Mouse (Mus musculus): Measurements from ENCODE around the gene Angptl2.

The Angptl2 gene

DNA sequence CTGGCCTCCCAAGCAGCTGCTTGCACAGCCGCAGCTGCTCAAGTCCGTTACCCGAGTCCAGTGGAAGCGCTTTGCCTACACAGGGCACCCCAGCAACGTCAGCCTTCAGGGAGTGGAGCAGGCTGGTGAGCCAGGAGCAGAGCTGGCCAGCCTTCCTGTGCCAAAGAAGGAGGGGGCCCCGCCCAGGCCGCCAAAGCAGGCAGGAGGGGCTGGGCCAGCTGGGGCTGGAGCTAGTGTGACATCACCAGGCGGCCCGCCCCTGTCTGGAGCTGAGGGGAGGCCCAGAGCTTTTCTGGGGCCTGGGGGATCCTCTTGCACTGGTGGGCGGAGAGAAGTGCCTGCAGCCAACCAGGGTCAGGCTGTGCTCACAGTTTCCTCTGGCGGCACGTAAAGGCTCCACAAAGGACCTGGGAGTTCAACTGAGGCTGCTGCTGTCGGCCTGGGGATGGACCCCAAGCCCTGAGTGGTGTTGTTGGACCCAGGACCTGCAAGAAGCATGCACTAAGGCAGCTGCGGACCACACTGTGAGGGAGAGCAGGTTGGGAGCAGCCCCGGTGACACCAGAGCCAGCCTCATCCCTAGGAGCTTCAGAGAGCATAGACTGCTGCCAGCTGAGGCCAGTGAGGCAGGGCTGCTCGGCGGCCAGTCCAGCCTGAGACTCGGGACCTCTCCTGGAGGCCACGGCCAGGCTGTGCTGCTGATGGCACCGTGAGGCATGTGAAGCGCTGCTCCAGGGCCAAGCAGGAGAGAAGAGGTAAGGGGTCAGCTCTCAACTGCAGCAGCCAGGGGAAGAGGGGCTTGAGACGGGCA is at the start of gene Angptl2:
Angptl2 (plus strand) TSS at position 370 of the 810 bp plus-strand sequence.
- DNase-seq (ENCODE audit: low read depth, low spot score): peak; percentile 91

DNA sequence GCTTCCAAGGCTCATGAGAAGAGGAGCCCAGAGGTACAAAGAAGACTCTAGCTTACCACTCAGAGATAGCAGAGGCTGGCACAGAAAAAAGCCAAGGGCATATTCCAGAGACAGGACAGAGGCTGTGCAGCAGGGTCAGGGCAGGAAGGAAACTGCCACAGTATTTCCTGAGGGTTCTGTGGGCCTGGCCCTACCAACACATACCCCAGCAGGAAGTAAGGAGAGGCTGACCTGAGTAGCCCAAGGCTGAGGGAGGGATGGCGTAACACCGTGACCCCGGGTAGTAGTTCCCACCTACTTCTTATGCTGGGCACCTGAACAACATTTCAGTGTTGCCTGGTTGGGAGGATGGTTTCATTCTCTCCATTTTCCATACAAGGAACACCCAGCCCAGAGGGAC is 48.8 kb upstream of the Angptl2 start:
- DNase-seq (ENCODE audit: low read depth, low spot score): no peak

- DNase-seq (ENCODE audit: low read depth, low spot score): no peak
Observed at GRCm38 (mm10) chr2:33169445-33169844, 46.4 kb upstream of the Angptl2 start.

GRCm38 (mm10) chr2:33170777-33171565 is 44.9 kb upstream of the Angptl2 start:
- DNase-seq (ENCODE audit: low read depth, low spot score): peak; percentile 56

- peak; percentile 40 for DNase-seq (ENCODE audit: low read depth, low spot score)
Observed at GRCm38 (mm10) chr2:33173126-33173525, 42.7 kb upstream of the Angptl2 start.

DNA sequence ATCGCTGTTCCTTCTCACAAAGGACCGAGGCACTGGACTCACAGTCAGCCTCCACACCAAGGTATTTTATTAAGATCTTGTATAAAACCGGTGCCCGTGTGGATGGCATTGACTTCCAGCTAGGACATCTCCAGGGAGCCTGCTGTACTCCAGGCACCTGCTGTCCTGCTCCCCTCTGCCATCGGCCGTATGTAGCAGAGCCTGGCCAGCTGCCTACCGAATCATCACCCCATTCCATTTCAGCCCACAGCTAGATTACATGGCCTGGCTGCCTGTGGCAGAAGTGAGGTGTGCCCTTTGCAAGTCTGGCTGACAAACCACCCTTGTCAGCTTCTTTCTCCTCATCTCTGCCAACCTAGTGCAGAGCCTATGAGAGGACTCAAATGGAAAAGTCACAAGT is 42.2 kb upstream of the Angptl2 start:
- DNase-seq (ENCODE audit: low read depth, low spot score): no peak

- DNase-seq (ENCODE audit: low read depth, low spot score): peak; percentile 75
Observed at GRCm38 (mm10) chr2:33176516-33176915, 39.4 kb upstream of the Angptl2 start.

DNA sequence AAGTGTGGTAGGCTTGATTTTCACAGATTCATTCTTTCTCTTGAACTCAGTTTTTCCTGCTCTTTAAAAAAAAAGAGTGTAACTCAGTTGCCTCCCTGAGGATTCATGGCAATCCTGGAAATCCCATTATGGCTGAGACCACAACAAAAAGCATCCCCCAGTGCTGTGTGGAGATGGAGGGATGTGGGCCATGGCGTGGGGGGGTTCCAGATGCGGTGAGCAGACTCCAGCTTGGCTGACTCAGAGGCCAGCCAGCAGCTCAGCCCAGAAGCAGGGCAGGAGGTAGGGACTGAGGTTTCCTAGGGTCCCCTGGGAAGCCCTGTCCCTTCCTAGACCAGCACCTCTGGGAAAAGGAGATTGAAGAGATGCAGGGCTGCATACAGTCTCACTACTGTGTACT is 38.9 kb upstream of the Angptl2 start:
- DNase-seq (ENCODE audit: low read depth, low spot score): no peak

DNA sequence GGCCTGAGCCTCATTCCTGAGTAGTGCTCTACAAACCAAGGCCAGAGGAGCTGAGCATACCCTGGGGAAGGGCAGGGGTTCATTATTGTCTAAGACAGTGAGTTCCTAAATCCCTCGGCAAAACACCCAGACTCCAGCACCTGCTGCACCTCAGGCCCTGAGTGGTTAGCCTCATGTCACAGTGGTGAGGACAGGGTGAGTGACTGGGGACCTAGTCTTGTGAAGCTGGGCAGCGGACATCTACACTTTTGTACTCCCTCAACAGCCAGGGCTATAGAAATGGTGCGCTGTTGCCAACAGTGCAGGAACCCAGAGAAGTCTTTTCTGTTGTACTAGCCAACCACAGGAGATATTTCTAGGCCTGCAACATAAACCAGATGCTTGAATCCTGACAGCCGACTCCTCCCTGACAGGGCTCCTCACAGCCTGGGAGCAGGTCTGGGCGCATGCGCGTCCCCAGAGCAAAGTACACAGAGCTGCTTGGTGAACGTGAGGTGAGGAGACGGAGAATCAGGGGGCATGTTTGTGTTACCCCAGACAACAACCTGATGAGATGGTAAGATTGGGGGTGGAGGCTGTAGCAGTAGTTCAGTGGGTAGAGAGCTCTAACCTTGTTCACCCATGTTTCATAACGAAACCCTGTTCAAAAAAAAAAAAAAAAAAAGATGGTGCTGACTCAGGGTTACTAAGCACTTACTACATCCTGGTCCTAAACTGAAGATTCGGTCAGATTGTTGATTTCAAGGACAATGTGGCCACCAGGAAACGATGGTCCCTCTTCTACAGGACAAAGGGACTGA is 38.2 kb upstream of the Angptl2 start:
- DNase-seq (ENCODE audit: low read depth, low spot score): peak; percentile 79

DNA sequence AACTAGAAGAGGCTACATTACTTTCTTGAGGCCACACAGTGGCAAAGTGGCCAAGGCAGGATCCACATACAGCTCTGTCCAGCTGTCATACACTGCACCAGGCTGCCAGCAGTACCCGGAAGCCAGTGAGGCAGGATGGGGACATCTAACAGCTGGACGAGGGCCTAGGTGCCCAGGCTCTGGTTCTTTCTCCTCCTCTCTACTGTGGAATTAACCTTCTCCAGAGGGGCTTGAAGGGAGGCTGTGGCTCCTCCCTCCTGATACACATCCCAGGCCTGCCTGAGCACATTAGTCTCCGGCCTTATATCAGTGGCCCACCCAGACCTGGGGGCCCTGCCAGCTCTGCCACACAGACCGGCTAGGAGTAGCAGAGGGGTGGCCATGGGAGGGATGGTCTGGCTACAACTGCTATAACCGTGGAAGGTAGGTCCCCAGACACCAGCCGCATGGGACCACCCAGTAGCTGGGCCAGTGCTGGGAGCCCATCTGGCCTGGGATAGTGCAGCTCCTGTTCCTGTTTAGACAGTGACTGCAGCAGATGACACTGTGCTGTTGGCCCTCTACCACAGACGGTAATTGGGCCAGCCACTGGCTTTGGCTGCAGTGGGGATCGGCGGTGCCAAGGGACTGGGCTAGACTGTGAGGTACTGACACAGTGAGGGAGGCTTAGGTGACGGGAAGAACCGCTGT is 37.5 kb upstream of the Angptl2 start:
- peak; percentile 85 for DNase-seq (ENCODE audit: low read depth, low spot score)

GRCm38 (mm10) chr2:33179171-33179929 is 36.5 kb upstream of the Angptl2 start:
- no peak for DNase-seq (ENCODE audit: low read depth, low spot score)

- peak; percentile 61 for DNase-seq (ENCODE audit: low read depth, low spot score)
Observed at GRCm38 (mm10) chr2:33179930-33180630, 35.8 kb upstream of the Angptl2 start.

- DNase-seq (ENCODE audit: low read depth, low spot score): no peak
Observed at GRCm38 (mm10) chr2:33183321-33183720, 32.5 kb upstream of the Angptl2 start.

- peak; percentile 81 for DNase-seq (ENCODE audit: low read depth, low spot score)
Observed at GRCm38 (mm10) chr2:33184641-33185040, 31.2 kb upstream of the Angptl2 start.

DNA sequence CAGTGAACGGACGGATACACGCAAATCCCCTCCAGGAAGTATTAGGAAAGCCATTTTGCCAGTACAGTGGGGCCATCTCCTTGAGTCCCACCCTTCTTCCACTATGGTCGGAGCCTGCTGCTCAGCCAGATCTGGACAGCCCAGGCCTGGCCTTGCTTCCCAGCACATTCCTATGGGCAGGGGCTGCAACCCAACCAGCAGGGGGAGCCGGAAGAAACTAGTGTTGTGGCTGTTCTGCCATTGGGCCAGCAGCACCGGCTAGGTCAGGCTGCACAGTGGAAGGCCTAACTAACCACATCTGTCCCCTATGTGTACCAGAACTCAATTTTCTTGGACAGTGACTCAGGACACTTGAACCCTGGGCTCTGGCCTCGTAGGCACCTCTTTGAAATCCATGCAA is 30.6 kb upstream of the Angptl2 start:
- no peak for DNase-seq (ENCODE audit: low read depth, low spot score)

- DNase-seq (ENCODE audit: low read depth, low spot score): no peak
Observed at GRCm38 (mm10) chr2:33186505-33186904, 29.4 kb upstream of the Angptl2 start.

DNA sequence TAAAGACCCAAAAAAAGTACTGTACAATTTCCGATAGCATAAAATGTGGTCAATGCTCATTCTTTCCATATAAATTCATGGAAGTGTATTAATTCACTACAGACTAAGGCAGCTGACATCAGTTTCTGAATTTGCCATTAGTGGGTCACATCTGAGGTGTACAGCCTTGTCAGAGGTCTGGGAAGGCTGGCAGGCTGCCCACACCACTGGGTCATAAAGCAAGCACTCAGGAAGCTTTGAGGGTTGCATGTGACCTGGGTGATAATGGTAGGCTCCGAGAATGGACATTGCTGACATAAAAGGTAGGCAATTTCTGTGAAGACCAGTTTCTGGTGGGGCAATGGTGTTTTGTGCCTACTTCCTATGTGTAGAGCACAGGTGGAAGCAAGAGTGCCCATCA is 28.0 kb upstream of the Angptl2 start:
- DNase-seq (ENCODE audit: low read depth, low spot score): no peak

DNA sequence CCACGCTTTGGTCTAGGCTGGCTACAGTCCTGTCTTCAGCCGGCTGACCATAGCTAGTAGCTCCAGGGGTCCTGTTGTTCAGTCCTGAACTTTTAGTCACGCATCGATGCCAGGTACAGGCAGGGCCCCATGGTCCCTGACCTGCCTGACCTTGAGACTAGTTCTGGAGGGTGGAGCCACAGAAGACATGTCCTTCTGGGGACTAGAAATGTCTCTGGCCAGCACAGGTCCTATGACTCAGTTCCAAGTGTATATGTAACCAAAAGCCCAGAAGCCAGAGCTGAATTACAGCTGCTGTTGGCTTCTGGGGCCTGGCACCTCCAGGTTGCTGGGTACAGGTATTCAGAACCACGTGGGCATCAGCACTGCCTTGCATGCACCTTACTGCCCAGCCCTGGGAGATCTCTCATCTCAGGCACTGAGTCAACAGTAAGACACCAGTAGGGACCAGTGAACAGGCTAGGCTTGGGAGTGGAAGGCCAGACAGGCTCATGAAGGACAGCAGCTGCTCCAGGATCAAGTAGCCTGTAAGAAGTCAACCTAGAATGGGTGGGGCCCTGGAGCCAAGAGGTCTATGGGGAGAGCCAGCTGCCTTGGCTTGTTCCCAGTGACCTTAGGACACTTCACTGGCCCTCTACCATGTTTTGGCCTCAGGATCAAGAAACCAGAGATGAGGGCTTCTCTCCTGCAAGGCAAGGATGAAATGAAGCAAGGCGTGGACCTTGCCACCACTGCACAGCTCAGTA is 26.8 kb upstream of the Angptl2 start:
- no peak for DNase-seq (ENCODE audit: low read depth, low spot score)

- no peak for DNase-seq (ENCODE audit: low read depth, low spot score)
Observed at GRCm38 (mm10) chr2:33189976-33190375, 25.9 kb upstream of the Angptl2 start.
